Mouse (Mus musculus) heart, postnatal 0 days (tissue): ENCODE results near the gene Myo1c. TPM values are rescaled to one million over a fixed set of nuclear protein-coding genes. Genes with fewer than 3 reads are reported as not detected.

Experiments
- ATAC-seq: fragments of 200-750 bp; cut with Nextera tagmentation; 2 replicates; pipeline ENCODE4 v1.8.0; 2017; ENCODE audit warnings: low read depth, moderate number of reproducible peaks, moderate library complexity; ENCODE audit not compliant: insufficient read depth
- DNase-seq: peaks from one replicate; pipeline ENCODE4 v3.0.0-alpha.2; 2016; ENCODE audit warnings: low spot score
- H3K27ac ChIP-seq: fragments of 300-500 bp; sonication (generic); 2 replicates; pipeline ENCODE4 v1.5.1; 2014; ENCODE audit warnings: low read depth, mild to moderate bottlenecking
- H3K27me3 ChIP-seq: fragments of 300-500 bp; sonication (generic); 2 replicates; pipeline ENCODE4 v1.6.1; 2014; ENCODE audit warnings: low read length, mixed read lengths; ENCODE audit not compliant: control insufficient read depth, insufficient read depth
- H3K36me3 ChIP-seq: fragments of 300-500 bp; sonication (generic); replicated peaks from 2 replicates; pipeline ENCODE4 v1.6.1; 2014; ENCODE audit warnings: low read length, mixed read lengths; ENCODE audit not compliant: control insufficient read depth, insufficient read depth
- H3K4me1 ChIP-seq: fragments of 300-500 bp; sonication (generic); 2 replicates; pipeline ENCODE4 v1.6.1; 2014; ENCODE audit warnings: antibody characterized with exemption; ENCODE audit not compliant: control insufficient read depth, insufficient read depth
- H3K4me2 ChIP-seq: fragments of 300-500 bp; sonication (generic); 2 replicates; pipeline ENCODE4 v1.6.1; 2014; ENCODE audit warnings: low read depth, mild to moderate bottlenecking, low read length, moderate library complexity
- H3K4me3 ChIP-seq: fragments of 300-500 bp; sonication (generic); 2 replicates; pipeline ENCODE4 v1.5.1; 2014; ENCODE audit warnings: low read depth, low read length
- H3K9ac ChIP-seq: fragments of 300-500 bp; sonication (generic); replicated peaks from 2 replicates; pipeline ENCODE4 v1.6.1; 2014; ENCODE audit warnings: low read depth, low read length, mixed read lengths
- H3K9me3 ChIP-seq: fragments of 300-500 bp; sonication (generic); replicated peaks from 2 replicates; pipeline ENCODE4 v1.6.1; 2016; ENCODE audit warnings: low read length; ENCODE audit not compliant: control insufficient read depth
- CTCF ChIP-seq: IDR thresholded peaks from 2 replicates; pipeline ENCODE4 v1.5.1; 2016; ENCODE audit warnings: antibody characterized with exemption, control low read depth, low read depth
- EP300 ChIP-seq: IDR thresholded peaks from 2 replicates; pipeline ENCODE4 v1.6.1; 2016; ENCODE audit warnings: antibody characterized with exemption, low read depth
- WGBS: fragments of 180-500 bp; shearing (Covaris S2); extraction: QIAGEN DNeasy Blood & Tissue Kit; methylation state at CpG from one replicate; pipeline ENCODE4 v1.1.7; 2014; 5-methylcytosine and 5-hydroxymethylcytosine counted together
- polyA plus RNA-seq: library from polyadenylated mRNA; unstranded; fragments of >200 nt; fragmentation: Nextera tagmentation; extraction: Ambion mirVana; gene quantifications from 2 replicates; pipeline ENCODE4 v1.2.1, GENCODE M21; 2015
- total RNA-seq: library from RNA; depleted of rRNA; stranded (reverse); fragments of >200 nt; gene quantifications from 2 replicates; pipeline ENCODE4 v1.2.3, GENCODE M21; 2014; ENCODE audit warnings: low replicate concordance

The Myo1c gene
- total and polyA plus RNA-seq, 2 experiments from 2014 or later = 45.2 to 143 TPM

DNA sequence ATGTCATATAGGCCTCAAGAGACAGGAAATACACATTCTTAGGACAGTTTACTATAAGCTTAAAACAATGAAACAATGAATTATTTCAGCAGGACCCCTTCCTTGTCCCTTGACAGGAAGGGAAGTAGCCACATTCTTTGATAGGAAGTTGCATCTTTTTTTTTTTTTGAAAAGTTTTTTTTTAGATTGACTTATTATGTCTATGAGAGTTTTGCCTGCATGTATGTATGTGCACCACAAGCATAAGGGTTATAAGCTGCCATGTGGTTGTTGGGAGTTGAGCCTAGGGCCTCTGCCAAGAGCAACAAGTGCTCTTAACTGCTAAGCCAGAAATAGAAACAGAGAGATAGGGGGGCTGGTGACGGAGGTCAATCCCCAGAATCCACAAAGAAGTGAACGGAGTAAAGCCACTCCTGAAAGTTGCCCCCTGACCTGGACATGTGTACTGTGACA lies 26.2 kb upstream of the Myo1c start:
- DNase-seq = peak; percentile 85
- 3% methylated on average over 2 of the region's 2 CpGs for WGBS
- peak overlapping the region; percentile 98 for H3K27ac ChIP-seq
- TF ChIP-seq EP300 = no peak; the same call in 1 of the 2 replicates
- no peak for TF ChIP-seq CTCF
- H3K4me3 ChIP-seq = no peak overlapping the region
- H3K27me3 ChIP-seq = no peaks in the 10 kb centered on the region
- H3K9ac ChIP-seq = 0 out of 2 replicates have a peak overlapping the region, but pooled peaks have one; percentile 18
- H3K9me3 ChIP-seq = no peaks in the 10 kb centered on the region
- H3K4me2 ChIP-seq = no peak overlapping the region
- peaks cover 50% of the 10 kb centered on the region for H3K4me1 ChIP-seq
- ATAC-seq = peak; percentile 72
- H3K36me3 ChIP-seq = peaks cover 56% of the 10 kb centered on the region

DNA sequence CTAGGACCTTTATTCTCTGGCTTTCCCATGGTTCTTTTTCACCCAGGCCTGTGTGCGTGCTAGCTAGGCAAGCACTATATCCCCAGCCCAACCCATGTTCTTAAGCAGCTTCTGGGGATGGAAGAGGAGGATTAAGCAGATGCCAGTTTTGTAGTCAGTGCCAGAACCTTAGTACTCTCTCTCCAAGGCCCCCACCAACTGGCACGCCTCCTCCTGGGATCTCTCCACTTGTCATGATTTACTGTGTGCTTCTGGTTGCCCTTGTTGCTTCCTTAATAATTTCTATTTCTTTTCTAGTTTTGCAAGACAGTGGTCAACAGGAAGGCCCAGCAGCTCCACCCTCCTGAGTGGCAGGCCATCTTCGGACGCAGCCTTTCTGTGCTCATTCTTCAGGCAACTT lies 24.5 kb upstream of the Myo1c start:
- Histone ChIP-seq H3K27me3 (no peaks in the 10 kb centered on the region), H3K36me3 (peaks cover 44% of the 10 kb centered on the region), H3K4me1 (peaks cover 44% of the 10 kb centered on the region), H3K9ac (no peak overlapping the region), H3K4me3 (no peak overlapping the region), H3K9me3 (no peaks in the 10 kb centered on the region), H3K27ac (peak overlapping the region; percentile 98; the same call in 1 of the 2 replicates), H3K4me2 (no peak overlapping the region)
- DNase-seq = no peak
- TF ChIP-seq CTCF = no peak
- no peak for TF ChIP-seq EP300
- WGBS = 87% methylated on average over 4 of the region's 4 CpGs
- no peak for ATAC-seq

DNA sequence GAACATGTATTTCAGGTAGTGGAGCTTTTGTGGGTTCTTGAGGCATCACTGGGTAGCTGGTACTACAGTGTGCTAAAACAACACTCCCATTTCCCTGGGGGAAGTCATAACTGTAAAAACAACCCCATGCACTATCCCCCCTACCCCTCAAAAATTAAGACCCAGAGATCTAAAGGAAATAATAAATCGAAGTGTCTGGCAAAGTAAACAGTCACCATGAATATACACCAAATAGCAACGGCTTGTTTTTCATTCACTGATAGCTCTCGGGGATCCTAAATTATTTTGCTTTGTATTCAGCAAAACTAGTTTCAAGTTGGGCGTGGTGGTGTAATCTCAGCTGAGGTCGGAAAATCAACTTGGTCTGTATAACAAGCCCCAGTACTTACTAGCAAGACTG lies 20.2 kb upstream of the Myo1c start:
- Histone ChIP-seq H3K4me3 (peak overlapping the region; percentile 70), H3K9me3 (no peaks in the 10 kb centered on the region), H3K9ac (peak overlapping the region; percentile 73), H3K36me3 (peaks cover 54% of the 10 kb centered on the region), H3K27ac (peak overlapping the region; percentile 85), H3K27me3 (no peaks in the 10 kb centered on the region), H3K4me2 (peak overlapping the region; percentile 84), H3K4me1 (peaks cover 18% of the 10 kb centered on the region)
- no peak for TF ChIP-seq CTCF
- TF ChIP-seq EP300 = no peak
- ATAC-seq (no peak), DNase-seq (no peak)
- WGBS = 8% methylated on average over 5 of the region's 5 CpGs

DNA sequence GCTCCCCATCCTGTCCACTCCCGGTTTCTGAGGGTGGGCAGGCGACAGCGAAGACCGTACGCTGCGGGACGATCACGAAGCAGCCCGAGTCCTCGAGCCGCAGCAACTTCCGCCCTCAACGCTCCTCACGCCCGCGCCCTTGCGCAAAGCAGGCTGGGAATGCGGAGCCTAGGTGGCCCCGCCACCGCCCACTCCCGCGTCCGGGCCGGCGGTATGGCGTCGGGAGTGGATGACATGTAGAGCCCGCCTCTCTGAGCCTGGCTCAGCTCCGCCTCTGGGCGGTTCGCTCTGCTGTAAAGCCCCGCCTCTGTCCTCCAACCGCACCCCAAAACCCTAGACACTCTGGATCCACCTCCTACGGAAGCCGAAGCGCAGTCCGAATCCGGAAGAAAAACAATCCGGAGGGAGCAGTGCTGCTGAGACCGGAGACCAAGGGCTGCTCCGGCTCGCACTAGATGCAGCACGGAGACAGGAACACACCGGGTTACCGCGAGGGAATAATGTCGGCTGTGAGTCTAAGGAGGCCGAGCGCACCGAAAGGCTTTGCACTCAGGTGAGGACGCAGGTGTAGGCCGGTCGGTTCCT lies 19.6 kb upstream of the Myo1c start, which contains the start of gene Inpp5k:
TSS of gene Inpp5k (plus strand) at position 344 of the 585 bp plus-strand sequence.
- H3K4me3 ChIP-seq = peak within 1 kb of the TSS; percentile 70
- WGBS = under 1% methylated on average over 53 of the region's 53 CpGs

DNA sequence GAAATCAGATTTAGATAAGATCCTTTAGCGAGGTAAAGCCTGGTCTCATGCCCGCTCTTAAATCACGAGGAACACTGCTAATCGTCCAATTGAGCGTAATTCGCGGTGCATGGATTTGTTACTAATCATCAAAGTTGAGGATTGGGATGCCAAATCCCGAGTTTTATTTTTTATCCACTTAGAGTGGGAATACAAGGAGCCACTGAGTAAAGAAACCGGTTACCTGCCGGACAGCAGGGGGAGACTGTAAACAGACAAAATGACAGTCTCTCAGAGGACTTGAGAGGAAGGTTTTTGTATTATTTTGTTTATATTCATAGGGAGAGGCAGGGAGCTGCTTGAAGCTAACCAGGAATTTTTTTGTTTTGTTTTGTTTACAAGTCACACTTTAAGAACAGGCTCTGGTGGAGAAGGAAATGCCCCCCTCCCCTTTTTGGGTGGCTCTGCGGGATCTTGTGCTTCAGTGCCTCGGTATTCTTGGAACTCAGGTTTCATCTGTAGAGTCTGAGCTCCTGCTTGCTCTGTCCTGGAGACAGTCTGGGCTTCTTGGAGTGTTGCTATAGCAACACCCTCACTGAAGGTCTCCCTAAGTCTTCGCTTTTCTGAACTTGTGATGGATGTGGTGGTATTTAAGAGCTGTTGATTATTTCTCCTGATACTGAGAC lies 18.6 kb upstream of the Myo1c start:
- Histone ChIP-seq H3K27ac (peak overlapping the region; percentile 85; the same call in 1 of the 2 replicates), H3K4me3 (peak overlapping the region; percentile 70), H3K4me1 (peaks cover 14% of the 10 kb centered on the region), H3K27me3 (no peaks in the 10 kb centered on the region), H3K9me3 (no peaks in the 10 kb centered on the region), H3K9ac (peak overlapping the region; percentile 73), H3K36me3 (peaks cover 50% of the 10 kb centered on the region), H3K4me2 (peak overlapping the region; percentile 84)
- no peak for ATAC-seq
- 7% methylated on average over 13 of the region's 13 CpGs for WGBS
- no peak for DNase-seq
- TF ChIP-seq EP300 (no peak), CTCF (peak; percentile 45)

More for the DNA sequence above, 19.6 kb upstream of the Myo1c start, which contains the start of gene Inpp5k:
- Histone ChIP-seq H3K36me3 (peaks cover 54% of the 10 kb centered on the region), H3K9ac (peak within 1 kb of the TSS; percentile 73), H3K27ac (peak within 1 kb of the TSS; percentile 85), H3K9me3 (no peaks in the 10 kb centered on the region), H3K4me1 (peaks cover 14% of the 10 kb centered on the region), H3K4me2 (peak within 1 kb of the TSS; percentile 84), H3K27me3 (no peaks in the 10 kb centered on the region)
- TF ChIP-seq EP300 = no peak; the same call in 1 of the 2 replicates
- no peak for TF ChIP-seq CTCF
- ATAC-seq (peak; percentile 99), DNase-seq (peak; percentile 98)
